Mouse (Mus musculus) testis, adult 2 months (tissue): ENCODE measurements around the gene Dnajc15.

Source experiments
- CTCF ChIP-seq: fragments of 200-500 bp; IDR thresholded peaks from 2 replicates; pipeline ENCODE4 v1.5.1; 2012; ENCODE audit warnings: low read depth, mild to moderate bottlenecking, inconsistent platforms, low read length, moderate library complexity; ENCODE audit not compliant: control insufficient read depth, insufficient read depth, insufficient replicate concordance
- POLR2A ChIP-seq: fragments of 200-500 bp; IDR thresholded peaks from 2 replicates; pipeline ENCODE4 v1.6.1; 2012; ENCODE audit warnings: low read depth, mild to moderate bottlenecking, inconsistent platforms, low read length, moderate library complexity; ENCODE audit not compliant: control insufficient read depth

DNA sequence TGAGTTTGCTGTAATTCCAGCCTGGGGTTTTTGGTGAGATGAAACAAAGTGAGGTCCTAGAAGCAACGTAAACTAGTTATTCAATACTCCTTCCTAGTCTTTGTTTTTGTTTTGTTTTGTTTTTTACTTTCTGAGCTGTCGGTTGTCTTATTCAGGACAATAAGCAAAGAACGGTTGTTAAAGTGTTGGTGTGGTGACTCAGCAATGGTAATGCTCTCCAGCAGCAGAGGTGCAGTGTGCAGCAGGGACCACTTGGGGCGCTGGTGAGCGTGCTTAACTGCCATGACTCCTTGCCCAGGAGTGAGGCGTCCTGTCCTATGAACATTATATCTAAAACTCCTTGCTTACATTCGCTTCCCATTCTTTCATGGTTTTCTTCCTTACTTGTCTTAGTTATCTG lies 15.0 kb upstream of the Dnajc15 start:
- TF ChIP-seq CTCF (peak; percentile 93; the same call in 1 of the 2 replicates), POLR2A (no peak)
